Mouse (Mus musculus) E14TG2a.4 (cell line): ENCODE results near the gene Slc25a23.

Experiments used
- CTCF ChIP-seq: conservative IDR thresholded peaks from 2 replicates; pipeline ENCODE4 v1.5.1; 2014; ENCODE audit warnings: low read length
- NANOG ChIP-seq: IDR thresholded peaks from 2 replicates; pipeline ENCODE4 v1.6.1; 2014; ENCODE audit warnings: borderline replicate concordance, low read length, mixed read lengths

DNA sequence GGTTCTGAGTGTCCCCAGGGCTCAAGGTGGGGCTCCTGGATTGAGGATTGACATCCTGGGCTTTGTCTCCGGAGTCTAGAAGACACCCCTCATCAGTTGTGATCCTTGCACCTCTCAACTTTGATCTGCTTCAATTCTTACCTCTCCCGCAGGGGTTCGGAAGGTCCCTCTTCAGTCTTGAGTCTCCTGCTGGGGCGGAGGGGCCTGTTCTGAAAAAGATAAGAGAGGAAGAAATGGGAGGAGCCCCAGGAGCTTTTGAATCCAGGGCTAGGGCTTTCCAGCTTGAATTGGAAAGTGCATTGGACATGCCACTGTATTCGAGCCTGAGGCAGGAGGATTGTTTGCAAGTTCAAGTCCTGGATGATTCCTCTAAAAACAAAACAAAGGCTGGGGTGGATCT is 7.2 kb upstream of the Slc25a23 start:
- TF ChIP-seq CTCF (no peak), NANOG (no peak)
